Mouse (Mus musculus): ENCODE results near the gene Mettl7b. TPM values are rescaled to one million over a fixed set of nuclear protein-coding genes. Genes with fewer than 3 reads are reported as not detected.
A peak's percentile ranks its signal among the peaks of the same experiment; 100 is the strongest.
"Not testable (repeated sequence)": the region's sequence is repeated elsewhere in the genome, so short reads cannot be mapped to it uniquely, and the experiment has no call there.

Mettl7b gene
- polyA plus RNA-seq, 1 experiment from 2014 or later = 0.10 TPM

DNA sequence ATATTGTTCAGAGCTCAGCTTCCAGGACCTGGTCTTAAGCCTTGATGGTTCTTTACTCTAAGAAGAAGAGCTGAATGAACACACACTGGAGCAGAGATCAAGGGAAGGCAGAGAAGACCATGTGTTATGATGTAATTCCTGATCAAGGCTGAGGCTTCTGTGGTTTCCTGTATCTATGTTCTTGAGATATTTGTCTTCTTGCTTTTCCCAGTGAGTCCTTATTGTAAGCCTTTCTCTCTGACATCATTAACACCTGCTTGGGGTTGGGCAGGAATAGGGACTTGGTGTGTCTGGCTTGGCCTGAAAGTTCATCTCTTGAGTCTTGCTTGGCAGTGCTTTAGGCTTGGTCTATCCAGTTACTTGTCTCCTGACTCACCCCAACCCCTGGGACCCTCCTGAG is 30.2 kb upstream of the Mettl7b start:
- H3K36me3 ChIP-seq (ENCODE audit: insufficient read depth, low read length) = no peaks in the 10 kb centered on the region
- no peaks in the 10 kb centered on the region for H3K9me3 ChIP-seq (ENCODE audit: low read length)
- TF ChIP-seq CTCF (IDR thresholded peaks at IDR 0.05) (no peak), EP300 (IDR thresholded peaks at IDR 0.05) (no peak)
- H3K4me3 ChIP-seq (ENCODE audit: low read depth, low read length) = no peak overlapping the region
- ATAC-seq = no peak
- H3K4me2 ChIP-seq (replicated peaks; ENCODE audit: low read depth, low read length) = no peak overlapping the region
- H3K27ac ChIP-seq (ENCODE audit: low read length) = no peak overlapping the region
- no peak for DNase-seq (ENCODE audit: low spot score)
- H3K4me1 ChIP-seq (ENCODE audit: insufficient read depth, low read depth, low read length) = no peaks in the 10 kb centered on the region
- no peaks in the 10 kb centered on the region for H3K27me3 ChIP-seq (replicated peaks; ENCODE audit: insufficient read depth, low read length)
- no peak overlapping the region for H3K9ac ChIP-seq (replicated peaks; ENCODE audit: low read depth)

DNA sequence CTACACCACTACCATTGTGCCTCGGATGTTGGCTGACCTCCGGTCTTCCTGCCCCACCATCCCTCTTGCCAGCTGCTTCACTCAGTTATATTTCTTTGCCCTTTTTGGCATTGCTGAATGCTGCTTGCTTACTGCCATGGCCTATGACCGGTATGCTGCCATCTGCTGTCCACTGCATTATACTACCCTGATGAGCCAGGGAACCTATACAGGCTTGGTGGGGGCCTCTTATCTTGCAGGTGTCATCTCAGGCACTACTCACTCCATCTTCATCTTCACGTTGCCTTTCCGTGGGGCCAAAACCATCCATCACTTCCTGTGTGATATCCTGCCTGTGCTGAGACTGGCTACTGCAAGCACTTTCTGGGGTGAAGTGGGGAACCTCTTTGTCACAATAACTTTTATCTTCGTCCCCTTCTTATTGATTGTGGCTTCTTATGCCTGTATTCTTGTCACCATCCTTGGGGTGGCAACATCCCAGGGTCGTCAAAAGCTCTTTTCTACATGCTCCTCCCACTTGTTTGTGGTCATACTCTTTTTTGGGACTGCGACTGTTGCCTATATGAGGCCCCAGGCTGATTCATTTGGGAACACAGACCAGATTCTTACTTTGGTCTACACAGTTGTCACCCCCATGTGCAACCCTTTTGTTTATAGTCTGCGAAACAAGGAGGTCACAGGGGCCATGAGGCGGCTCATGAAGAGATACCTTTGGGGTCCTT is 29.5 kb upstream of the Mettl7b start:
- not testable (repeated sequence) for H3K4me1 ChIP-seq (ENCODE audit: insufficient read depth, low read depth, low read length); H3K9me3 ChIP-seq (ENCODE audit: low read length); DNase-seq (ENCODE audit: low spot score); H3K4me2 ChIP-seq (replicated peaks; ENCODE audit: low read depth, low read length); H3K9ac ChIP-seq (replicated peaks; ENCODE audit: low read depth); H3K27me3 ChIP-seq (replicated peaks; ENCODE audit: insufficient read depth, low read length); ATAC-seq; H3K36me3 ChIP-seq (ENCODE audit: insufficient read depth, low read length); H3K4me3 ChIP-seq (ENCODE audit: low read depth, low read length); H3K27ac ChIP-seq (ENCODE audit: low read length)
- 47% methylated on average over 7 of the region's 10 CpGs for WGBS

DNA sequence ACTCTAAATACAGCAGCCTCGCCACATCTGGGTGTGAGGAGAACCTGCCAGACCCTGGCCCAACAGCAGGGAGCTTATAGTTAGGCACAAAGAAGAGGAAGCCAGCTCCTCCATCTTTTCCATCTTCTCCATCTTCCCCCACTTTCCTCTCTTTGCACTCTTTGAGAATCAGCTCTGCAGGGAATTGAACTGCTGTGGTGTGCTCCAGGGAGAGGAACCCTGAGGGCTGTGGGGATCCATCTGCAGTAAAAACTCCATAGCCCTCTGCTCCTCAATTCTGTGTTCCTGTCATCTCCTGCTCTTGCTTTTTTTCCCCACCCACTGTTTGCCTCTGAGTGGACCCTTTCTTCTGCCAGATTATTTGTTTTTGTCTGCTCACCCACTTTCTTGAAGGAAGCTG is 28.3 kb upstream of the Mettl7b start, which contains the start of gene Olfr9:
Gene Olfr9 (plus strand): TSS at position 301 of the 400 bp plus-strand sequence.
- not testable (repeated sequence) for H3K4me1 ChIP-seq (ENCODE audit: insufficient read depth, low read depth, low read length); H3K9me3 ChIP-seq (ENCODE audit: low read length); H3K36me3 ChIP-seq (ENCODE audit: insufficient read depth, low read length); H3K27me3 ChIP-seq (replicated peaks; ENCODE audit: insufficient read depth, low read length); DNase-seq (ENCODE audit: low spot score); ATAC-seq; H3K27ac ChIP-seq (ENCODE audit: low read length); H3K4me2 ChIP-seq (replicated peaks; ENCODE audit: low read depth, low read length); H3K9ac ChIP-seq (replicated peaks; ENCODE audit: low read depth); H3K4me3 ChIP-seq (ENCODE audit: low read depth, low read length)
- WGBS = 75% methylated on average over 1 of the region's 1 CpGs

DNA sequence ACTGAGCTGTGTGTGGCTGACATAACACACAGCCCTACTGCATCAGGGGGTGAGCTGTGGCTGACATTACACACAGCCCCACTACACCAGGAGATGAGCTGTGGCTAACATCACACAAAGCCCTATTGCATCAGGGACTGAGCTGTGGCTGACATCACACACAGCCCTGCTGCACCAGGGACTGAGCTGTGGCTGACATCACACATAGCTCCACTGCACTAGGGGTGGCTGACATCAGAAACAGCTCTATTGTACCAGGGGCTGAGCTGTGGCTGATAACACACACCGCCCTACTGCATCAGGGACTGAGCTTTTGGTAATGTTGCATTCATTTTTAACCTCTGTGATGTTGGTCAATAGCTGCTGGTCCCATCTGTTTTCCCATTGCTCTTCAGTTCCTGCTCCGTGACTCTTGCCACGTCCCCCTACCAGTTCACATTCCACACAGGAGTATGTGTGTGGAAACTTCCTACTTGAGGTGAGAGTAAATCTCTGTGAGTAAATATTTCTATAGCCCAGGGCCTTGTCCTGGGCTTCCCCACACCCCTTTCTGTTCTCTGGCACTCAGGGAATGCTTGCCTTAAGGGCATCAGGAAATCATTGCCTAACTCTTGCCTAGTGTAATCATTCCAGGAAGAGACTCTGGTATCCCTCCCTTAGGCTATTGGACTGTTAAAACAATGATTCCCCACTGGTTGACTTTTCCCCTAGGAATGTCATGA is 20.0 kb upstream of the Mettl7b start:
- no peaks in the 10 kb centered on the region for H3K36me3 ChIP-seq (ENCODE audit: insufficient read depth, low read length)
- peak; percentile 90 for DNase-seq (ENCODE audit: low spot score)

DNA sequence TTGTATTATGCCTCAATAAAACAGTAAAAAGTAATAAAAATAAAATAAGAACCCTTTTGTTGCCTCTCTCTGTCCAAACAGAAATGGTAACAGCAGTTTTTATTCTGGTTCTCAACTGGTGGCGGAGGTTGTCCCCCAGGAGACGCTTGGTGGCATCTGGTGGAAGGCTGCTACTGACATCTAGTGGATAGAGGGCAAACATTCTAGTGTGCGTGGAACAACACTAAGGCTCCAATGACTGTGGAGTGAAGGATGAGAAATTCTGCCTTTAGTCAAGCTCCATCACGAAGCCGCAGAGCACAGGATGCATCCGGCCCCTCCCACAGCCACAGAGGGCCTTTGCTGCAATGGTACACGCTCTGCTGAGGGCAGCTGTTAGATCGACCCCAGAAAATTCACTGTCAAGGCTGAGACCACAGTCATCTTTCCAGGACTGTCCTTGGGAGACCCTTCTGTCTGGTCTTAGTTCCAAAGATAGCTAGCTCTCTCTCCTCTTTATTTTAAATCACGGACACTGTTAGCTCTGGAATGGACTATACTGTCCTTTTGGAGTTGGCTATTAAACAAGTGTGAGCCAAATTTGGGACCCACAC is 16.8 kb upstream of the Mettl7b start:
- Histone ChIP-seq H3K27ac (ENCODE audit: low read length) (no peak overlapping the region), H3K4me2 (replicated peaks; ENCODE audit: low read depth, low read length) (no peak overlapping the region), H3K9ac (replicated peaks; ENCODE audit: low read depth) (no peak overlapping the region), H3K4me1 (ENCODE audit: insufficient read depth, low read depth, low read length) (no peaks in the 10 kb centered on the region), H3K9me3 (ENCODE audit: low read length) (no peaks in the 10 kb centered on the region), H3K27me3 (replicated peaks; ENCODE audit: insufficient read depth, low read length) (no peaks in the 10 kb centered on the region), H3K36me3 (ENCODE audit: insufficient read depth, low read length) (no peaks in the 10 kb centered on the region), H3K4me3 (ENCODE audit: low read depth, low read length) (no peak overlapping the region)
- 23% methylated on average over 9 of the region's 9 CpGs for WGBS
- TF ChIP-seq CTCF (IDR thresholded peaks at IDR 0.05) (peak; percentile 93), EP300 (IDR thresholded peaks at IDR 0.05) (no peak)
- peak; percentile 80 for DNase-seq (ENCODE audit: low spot score)
- peak; percentile 61 for ATAC-seq

More for the DNA sequence above, 20.0 kb upstream of the Mettl7b start:
- H3K4me1 ChIP-seq (ENCODE audit: insufficient read depth, low read depth, low read length) = no peaks in the 10 kb centered on the region
- ATAC-seq = peak; percentile 92
- H3K27ac ChIP-seq (ENCODE audit: low read length) = peak overlapping the region; percentile 38
- H3K4me2 ChIP-seq (replicated peaks; ENCODE audit: low read depth, low read length) = no peak overlapping the region
- no peaks in the 10 kb centered on the region for H3K9me3 ChIP-seq (ENCODE audit: low read length)
- H3K4me3 ChIP-seq (ENCODE audit: low read depth, low read length) = no peak overlapping the region
- no peaks in the 10 kb centered on the region for H3K27me3 ChIP-seq (replicated peaks; ENCODE audit: insufficient read depth, low read length)
- 32% methylated on average over 3 of the region's 3 CpGs for WGBS
- peak; percentile 89 for TF ChIP-seq EP300 (IDR thresholded peaks at IDR 0.05)
- TF ChIP-seq CTCF (IDR thresholded peaks at IDR 0.05) = no peak
- H3K9ac ChIP-seq (replicated peaks; ENCODE audit: low read depth) = no peak overlapping the region

DNA sequence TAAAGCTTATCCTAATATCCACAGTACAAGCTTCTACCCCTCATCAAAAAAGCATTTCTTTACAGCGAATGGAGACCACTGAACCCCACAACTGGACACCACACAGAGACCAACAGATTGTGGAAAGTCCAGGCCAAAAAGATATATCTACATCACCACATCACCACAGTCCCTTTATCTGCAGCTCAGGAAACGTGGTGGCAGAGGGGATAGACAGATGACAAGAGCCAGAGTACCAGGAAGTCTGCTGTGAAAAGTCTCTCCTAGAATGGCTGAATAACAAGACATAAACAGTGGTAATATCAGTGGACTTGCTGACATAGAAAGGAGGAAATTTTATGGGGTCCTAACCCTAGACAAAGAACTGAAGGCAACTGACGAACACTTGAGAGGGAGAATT is 15.6 kb upstream of the Mettl7b start:
- TF ChIP-seq EP300 (IDR thresholded peaks at IDR 0.05) (no peak), CTCF (IDR thresholded peaks at IDR 0.05) (no peak)
- no peaks in the 10 kb centered on the region for H3K9me3 ChIP-seq (ENCODE audit: low read length)
- ATAC-seq (no peak), DNase-seq (ENCODE audit: low spot score) (no peak)
- H3K4me2 ChIP-seq (replicated peaks; ENCODE audit: low read depth, low read length) = no peak overlapping the region
- H3K27ac ChIP-seq (ENCODE audit: low read length) = no peak overlapping the region
- H3K9ac ChIP-seq (replicated peaks; ENCODE audit: low read depth) = no peak overlapping the region
- H3K27me3 ChIP-seq (replicated peaks; ENCODE audit: insufficient read depth, low read length) = no peaks in the 10 kb centered on the region
- no peaks in the 10 kb centered on the region for H3K36me3 ChIP-seq (ENCODE audit: insufficient read depth, low read length)
- no peaks in the 10 kb centered on the region for H3K4me1 ChIP-seq (ENCODE audit: insufficient read depth, low read depth, low read length)
- H3K4me3 ChIP-seq (ENCODE audit: low read depth, low read length) = no peak overlapping the region
- 61% methylated on average over 3 of the region's 3 CpGs for WGBS
